ENCODE assay signal across 8 mouse cellular contexts in genomic region chr17:67869731-67870601, GRCm38 (mm10).
DNase-seq lines count a peak whose midpoint lies in the region; ATAC-seq and TF ChIP-seq lines count a peak whose summit lies in the region.

No protein-coding gene starts in this region.

- H3K9me3 ChIP-seq in ES-Bruce4 (replicated peaks; ENCODE audit: control insufficient read depth, insufficient read depth, low read length, poor library complexity, severe bottlenecking): no peaks in the 10 kb centered on the region
- H3K9me3 ChIP-seq in heart, embryonic 14.5 days (ENCODE audit: control insufficient read depth, low read length): 0 out of 2 replicates have a peak, but pooled peaks cover 3% of the 10 kb centered on the region

- H3K4me3 ChIP-seq in ES-Bruce4 (ENCODE audit: low read depth, low read length): no peak overlapping the region
- no peak overlapping the region for H3K4me3 ChIP-seq in bone marrow, adult 2 months (replicated peaks; ENCODE audit: control insufficient read depth, low read depth, low read length)
- H3K4me3 ChIP-seq in embryonic fibroblast, embryonic 13.5 days (ENCODE audit: insufficient read depth, low read length): no peak overlapping the region
- H3K4me3 ChIP-seq in heart, embryonic 14.5 days (ENCODE audit: control insufficient read depth in 1 of 2, insufficient read depth in 1 of 2, low read depth in 1 of 2, low read length in 2 of 2): no peak overlapping the region
- H3K4me3 ChIP-seq in lung, adult 2 months (replicated peaks; ENCODE audit: extremely low read depth, low read depth, low read length): no peak overlapping the region

- TF ChIP-seq CTCF in ES-Bruce4 (IDR thresholded peaks at IDR 0.05; ENCODE audit: low read depth, low read length): peak; percentile 80
- peak; percentile 40; the same call in 1 of the 2 replicates for TF ChIP-seq CTCF in bone marrow, adult 2 months (IDR thresholded peaks at IDR 0.05; ENCODE audit: control insufficient read depth, insufficient read depth, low read length)
- TF ChIP-seq CTCF in embryonic fibroblast, embryonic 13.5 days (IDR thresholded peaks at IDR 0.05; ENCODE audit: borderline replicate concordance, insufficient read depth, low read length): peak; percentile 72; the same call in 1 of the 2 replicates
- TF ChIP-seq CTCF in lung, adult 2 months (IDR thresholded peaks at IDR 0.05; ENCODE audit: insufficient read depth, low read length): peak; percentile 85

- ATAC-seq in heart, embryonic 14.5 days (ENCODE audit: insufficient number of reproducible peaks, insufficient read depth, low FRiP score, low read depth): peak; percentile 54; the same call in 1 of the 2 replicates
- ATAC-seq in activated CD4-positive, CD25-positive, alpha-beta regulatory T cell, adult 4 months: no peak

- H3K27me3 ChIP-seq in ES-Bruce4 (ENCODE audit: control insufficient read depth, insufficient read depth, low read length, poor library complexity, severe bottlenecking): no peaks in the 10 kb centered on the region
- peaks cover 57% of the 10 kb centered on the region for H3K27me3 ChIP-seq in heart, embryonic 14.5 days (ENCODE audit: control insufficient read depth, insufficient read depth, low read length)

- no peak overlapping the region for H3K9ac ChIP-seq in ES-Bruce4 (ENCODE audit: low read depth, poor library complexity, severe bottlenecking)
- H3K9ac ChIP-seq in heart, embryonic 14.5 days (ENCODE audit: low read length): no peak overlapping the region

- no peaks in the 10 kb centered on the region for H3K36me3 ChIP-seq in ES-Bruce4 (ENCODE audit: control insufficient read depth, insufficient read depth, low read length, poor library complexity, severe bottlenecking)
- peaks cover 35% of the 10 kb centered on the region for H3K36me3 ChIP-seq in heart, embryonic 14.5 days (ENCODE audit: control insufficient read depth, insufficient read depth, low read length)

- no peak for TF ChIP-seq POLR2A in ES-Bruce4 (IDR thresholded peaks at IDR 0.05; ENCODE audit: insufficient read depth, low read length)
- no peak for TF ChIP-seq POLR2A in bone marrow, adult 2 months (IDR thresholded peaks at IDR 0.05; ENCODE audit: borderline replicate concordance, control insufficient read depth, low read depth, low read length)
- TF ChIP-seq POLR2A in embryonic fibroblast, embryonic 13.5 days (IDR thresholded peaks at IDR 0.05; ENCODE audit: low read depth, low read length): no peak
- TF ChIP-seq POLR2A in lung, adult 2 months (IDR thresholded peaks at IDR 0.05; ENCODE audit: borderline replicate concordance, extremely low read depth, low read depth, low read length): no peak

- DNase-seq in kidney, postnatal 36 days: peak; percentile 58 to 90
- peak; percentile 42 for DNase-seq in lung, adult 2 months
- peak; percentile 46 for DNase-seq in ovary, postnatal 14 days (ENCODE audit: low spot score)

- TF ChIP-seq EP300 in ES-Bruce4 (IDR thresholded peaks at IDR 0.05; ENCODE audit: insufficient read depth, low read depth, low read length): no peak

- no peak overlapping the region for H3K27ac ChIP-seq in ES-Bruce4 (ENCODE audit: insufficient read depth, low read length)
- no peak overlapping the region for H3K27ac ChIP-seq in bone marrow, adult 2 months (ENCODE audit: control insufficient read depth, insufficient read depth, low read depth, low read length, poor library complexity)
- H3K27ac ChIP-seq in embryonic fibroblast, embryonic 13.5 days (ENCODE audit: insufficient read depth, low read length): no peak overlapping the region
- no peak overlapping the region for H3K27ac ChIP-seq in heart, embryonic 14.5 days (replicated peaks in 1 of 2; ENCODE audit: control insufficient read depth in 1 of 2, insufficient read depth in 1 of 2, low read depth in 2 of 2, low read length in 2 of 2)

- H3K4me1 ChIP-seq in ES-Bruce4 (ENCODE audit: control insufficient read depth, insufficient read depth, low read length): no peaks in the 10 kb centered on the region
- no peaks in the 10 kb centered on the region for H3K4me1 ChIP-seq in bone marrow, adult 2 months (ENCODE audit: control insufficient read depth, insufficient read depth, low read length)
- peaks cover 5% of the 10 kb centered on the region for H3K4me1 ChIP-seq in embryonic fibroblast, embryonic 13.5 days (ENCODE audit: control insufficient read depth, insufficient read depth, low read length)
- 0 out of 4 replicates have a peak, but pooled peaks cover 0 to under 1% of the 10 kb centered on the region in 2 experiments for H3K4me1 ChIP-seq in heart, embryonic 14.5 days (ENCODE audit: control insufficient read depth in 2 of 2, insufficient read depth in 2 of 2, low read length in 2 of 2)
- H3K4me1 ChIP-seq in lung, adult 2 months (ENCODE audit: control insufficient read depth, insufficient read depth, low read length): no peaks in the 10 kb centered on the region

- H3K4me2 ChIP-seq in heart, embryonic 14.5 days (ENCODE audit: low read length): no peak overlapping the region

- WGBS in bone marrow, adult 2 months: 68% methylated on average over 23 of the region's 23 CpGs
- WGBS in heart, embryonic 14.5 days: 68% methylated on average over 23 of the region's 23 CpGs
- WGBS in lung, adult 2 months: 67% methylated on average over 23 of the region's 23 CpGs
